11 mouse cellular contexts compared by ENCODE assay signal in genomic region chr9:57553119-57553518, GRCm38 (mm10). TPM values are rescaled to one million over a fixed set of nuclear protein-coding genes. Genes with fewer than 3 reads are reported as not detected.
DNase-seq lines count a peak whose midpoint lies in the region; ATAC-seq and TF ChIP-seq lines count a peak whose summit lies in the region.
"Had no signal": no experiment of that assay in that cellular context is flagged by ENCODE, and none has a peak within 500 bp of the region (broad histone marks: within the 10 kb centered on the region; RNA-seq: fewer than 3 reads in every experiment).

No protein-coding gene starts in this region.

- no peak for TF ChIP-seq CTCF in midbrain, postnatal 0 days (IDR thresholded peaks at IDR 0.05)

- H3K36me3 ChIP-seq in hindbrain, embryonic 15.5 days, result peaks cover 18% of the 10 kb centered on the region
- H3K36me3 ChIP-seq in hindbrain, embryonic 16.5 days (ENCODE audit: control insufficient read depth, insufficient read depth, low read length), result 0 out of 2 replicates have a peak, but pooled peaks cover 2% of the 10 kb centered on the region
- peaks cover 5% of the 10 kb centered on the region; the same call in 1 of the 2 replicates for H3K36me3 ChIP-seq in midbrain, embryonic 15.5 days (replicated peaks)
- peaks cover 14% of the 10 kb centered on the region; the same call in 1 of the 2 replicates for H3K36me3 ChIP-seq in midbrain, postnatal 0 days (ENCODE audit: insufficient read depth, low read length)
- no peaks in the 10 kb centered on the region for H3K36me3 ChIP-seq in myocyte (ENCODE audit: control insufficient read depth, insufficient read depth)

- 0 out of 2 replicates have a peak, but pooled peaks have one; percentile 5 for ATAC-seq in hindbrain, embryonic 15.5 days (ENCODE audit: low FRiP score, low read depth)
- no peak; the same call in 1 of the 2 replicates for ATAC-seq in hindbrain, embryonic 16.5 days
- peak; percentile 57; the same call in 1 of the 2 replicates for ATAC-seq in midbrain, embryonic 15.5 days (replicated peaks)
- ATAC-seq in midbrain, postnatal 0 days (ENCODE audit: low FRiP score), result no peak
- ATAC-seq: inflammation-experienced regulatory T-cells, adult 6 months; Patski had no signal

- peak overlapping the region; percentile 88 for H3ac ChIP-seq in myocyte (ENCODE audit: control insufficient read depth, insufficient read length)

- no peaks in the 10 kb centered on the region for H3K9me3 ChIP-seq in hindbrain, embryonic 15.5 days
- H3K9me3 ChIP-seq in hindbrain, embryonic 16.5 days (ENCODE audit: control insufficient read depth, low read length), result no peaks in the 10 kb centered on the region
- no peaks in the 10 kb centered on the region for H3K9me3 ChIP-seq in midbrain, embryonic 15.5 days
- H3K9me3 ChIP-seq in midbrain, postnatal 0 days (ENCODE audit: low read length), result no peaks in the 10 kb centered on the region
- H3K9me3 ChIP-seq: embryonic facial prominence, embryonic 13.5 days had no signal

- peaks cover 28% of the 10 kb centered on the region for H3K4me1 ChIP-seq in hindbrain, embryonic 15.5 days (replicated peaks)
- peaks cover 14% of the 10 kb centered on the region for H3K4me1 ChIP-seq in hindbrain, embryonic 16.5 days (ENCODE audit: control insufficient read depth, insufficient read depth, low read depth, low read length)
- H3K4me1 ChIP-seq in midbrain, embryonic 15.5 days, result peaks cover 11% of the 10 kb centered on the region
- H3K4me1 ChIP-seq in midbrain, postnatal 0 days (ENCODE audit: insufficient read depth, low read length), result peaks cover 4% of the 10 kb centered on the region; the same call in 1 of the 2 replicates

- no peak overlapping the region for H3K4me2 ChIP-seq in hindbrain, embryonic 15.5 days
- H3K4me2 ChIP-seq in hindbrain, embryonic 16.5 days (ENCODE audit: low read length), result no peak overlapping the region
- no peak overlapping the region for H3K4me2 ChIP-seq in midbrain, embryonic 15.5 days
- H3K4me2 ChIP-seq in midbrain, postnatal 0 days (ENCODE audit: low read depth, low read length, poor library complexity, severe bottlenecking), result no peak overlapping the region
- H3K4me2 ChIP-seq in myocyte (ENCODE audit: low read depth), result no peak overlapping the region

- peaks cover 5% of the 10 kb centered on the region for H3K79me2 ChIP-seq in myocyte (ENCODE audit: control insufficient read depth, insufficient read depth)

- WGBS in hindbrain, embryonic 15.5 days, result 72% methylated on average over 11 of the region's 11 CpGs
- 73% methylated on average over 11 of the region's 11 CpGs for WGBS in hindbrain, embryonic 16.5 days
- 74% methylated on average over 11 of the region's 11 CpGs for WGBS in midbrain, embryonic 15.5 days
- 74% methylated on average over 11 of the region's 11 CpGs for WGBS in midbrain, postnatal 0 days

- no peak for TF ChIP-seq POLR2A in myocyte (IDR thresholded peaks at IDR 0.05; ENCODE audit: insufficient read length, low read depth)

- DNase-seq in cerebellum, adult 9-11 months, result peak; percentile 37
- DNase-seq in cerebellum, postnatal 25 days, result no peak
- no peak for DNase-seq in midbrain, postnatal 0 days (ENCODE audit: low spot score)
- no peak for DNase-seq in frontal cortex, adult 2 months (ENCODE audit: extremely low spot score in 1 of 2, low spot score in 1 of 2)

- H3K4me3 ChIP-seq in hindbrain, embryonic 15.5 days, result no peak overlapping the region
- H3K4me3 ChIP-seq in hindbrain, embryonic 16.5 days (ENCODE audit: low read length), result no peak overlapping the region
- H3K4me3 ChIP-seq in midbrain, embryonic 15.5 days, result no peak overlapping the region
- H3K4me3 ChIP-seq in midbrain, postnatal 0 days (ENCODE audit: low read depth, low read length), result no peak overlapping the region
- H3K4me3 ChIP-seq in myocyte, result peak overlapping the region; percentile 60

- H3K9ac ChIP-seq in hindbrain, embryonic 15.5 days, result no peak overlapping the region
- H3K9ac ChIP-seq in hindbrain, embryonic 16.5 days (ENCODE audit: low read depth, low read length), result no peak overlapping the region
- no peak overlapping the region for H3K9ac ChIP-seq in midbrain, embryonic 15.5 days
- no peak overlapping the region for H3K9ac ChIP-seq in midbrain, postnatal 0 days (replicated peaks; ENCODE audit: low read length, poor library complexity, severe bottlenecking)

- H3K27ac ChIP-seq in hindbrain, embryonic 15.5 days (replicated peaks), result 0 out of 2 replicates have a peak overlapping the region, but pooled peaks have one; percentile 0
- no peak overlapping the region for H3K27ac ChIP-seq in hindbrain, embryonic 16.5 days (ENCODE audit: low read depth, low read length)
- no peak overlapping the region for H3K27ac ChIP-seq in midbrain, embryonic 15.5 days
- no peak overlapping the region for H3K27ac ChIP-seq in midbrain, postnatal 0 days (ENCODE audit: low read depth, low read length)
- H3K27ac ChIP-seq: embryonic facial prominence, embryonic 13.5 days had no signal

- no peaks in the 10 kb centered on the region for H3K27me3 ChIP-seq in hindbrain, embryonic 15.5 days
- no peaks in the 10 kb centered on the region for H3K27me3 ChIP-seq in hindbrain, embryonic 16.5 days (replicated peaks; ENCODE audit: control insufficient read depth, insufficient read depth, low read length)
- H3K27me3 ChIP-seq in midbrain, embryonic 15.5 days (replicated peaks), result no peaks in the 10 kb centered on the region
- H3K27me3 ChIP-seq in midbrain, postnatal 0 days (ENCODE audit: insufficient read depth, low read length), result no peaks in the 10 kb centered on the region
- H3K27me3 ChIP-seq in myocyte (ENCODE audit: control insufficient read depth, insufficient read depth, insufficient read length), result no peaks in the 10 kb centered on the region
- H3K27me3 ChIP-seq: embryonic facial prominence, embryonic 13.5 days; Patski had no signal

TF ChIP-seq in myocyte, 11 proteins besides CTCF, POLR2A, EP300 and RAD21 (continues in another document):
- TF ChIP-seq TCF3 (IDR thresholded peaks at IDR 0.05; ENCODE audit: insufficient read length, low read depth) (no peak), POLR2AphosphoS2 (IDR thresholded peaks at IDR 0.05; ENCODE audit: insufficient read length, low read depth) (no peak), CEBPB (IDR thresholded peaks at IDR 0.05; ENCODE audit: insufficient read depth, poor library complexity, severe bottlenecking) (no peak), MYOG (IDR thresholded peaks at IDR 0.05; ENCODE audit: control insufficient read depth in 1 of 3, insufficient read depth in 1 of 3, insufficient read length in 2 of 3, low read depth in 2 of 3) (no peak), TCF12 (IDR thresholded peaks at IDR 0.05; ENCODE audit: insufficient read depth, poor library complexity, severe bottlenecking) (no peak), SRF (IDR thresholded peaks at IDR 0.05; ENCODE audit: control insufficient read depth, insufficient read length, low read depth) (no peak), USF1 (IDR thresholded peaks at IDR 0.05; ENCODE audit: low read depth) (no peak)

RNA-seq across cellular contexts. Expression of gene Mpi, which starts 0.6 kb away (rescaled TPM):
- 74.7 and 75.9 TPM in 2 replicates for polyA plus RNA-seq in hindbrain, embryonic 15.5 days (2015; fragmentation: Nextera tagmentation; extraction: Ambion mirVana)
- polyA plus RNA-seq in hindbrain, embryonic 16.5 days (2015; fragmentation: Nextera tagmentation; extraction: Ambion mirVana), result 75.3 and 80.5 TPM in 2 replicates
- polyA plus RNA-seq in midbrain, embryonic 15.5 days (2015; fragmentation: Nextera tagmentation; extraction: Ambion mirVana), result 81.2 and 82.9 TPM in 2 replicates
- total RNA-seq in midbrain, postnatal 0 days (2014; rRNA removed), result 60.5 and 71.9 TPM in 2 replicates
- polyA plus RNA-seq in midbrain, postnatal 0 days (2015; fragmentation: Nextera tagmentation; extraction: Ambion mirVana), result 57.2 and 61.2 TPM in 2 replicates
- 89.6 TPM for polyA plus RNA-seq in myocyte (2012; fragmentation: generic; extraction: Trizol)
- 86.3 and 86.4 TPM in 2 replicates for polyA plus RNA-seq in frontal cortex, adult 2 months (2012; rRNA removed)

RNA-seq across cellular contexts. Expression of gene Scamp2, which starts 7.6 kb away (rescaled TPM):
- 48.6 and 48.9 TPM in 2 replicates for polyA plus RNA-seq in hindbrain, embryonic 15.5 days (2015; fragmentation: Nextera tagmentation; extraction: Ambion mirVana)
- 49.4 and 50.1 TPM in 2 replicates for polyA plus RNA-seq in hindbrain, embryonic 16.5 days (2015; fragmentation: Nextera tagmentation; extraction: Ambion mirVana)
- 49.6 and 50.6 TPM in 2 replicates for polyA plus RNA-seq in midbrain, embryonic 15.5 days (2015; fragmentation: Nextera tagmentation; extraction: Ambion mirVana)
- total RNA-seq in midbrain, postnatal 0 days (2014; rRNA removed), result 34.5 and 47.4 TPM in 2 replicates
- polyA plus RNA-seq in midbrain, postnatal 0 days (2015; fragmentation: Nextera tagmentation; extraction: Ambion mirVana), result 41.1 and 41.2 TPM in 2 replicates
- 38.3 TPM for polyA plus RNA-seq in myocyte (2012; fragmentation: generic; extraction: Trizol)
- 47.8 and 49.7 TPM in 2 replicates for polyA plus RNA-seq in frontal cortex, adult 2 months (2012; rRNA removed)

RNA-seq across cellular contexts. Expression of gene Fam219b, which starts 15.8 kb away (rescaled TPM):
- 25.0 TPM in 2 replicates for polyA plus RNA-seq in hindbrain, embryonic 15.5 days (2015; fragmentation: Nextera tagmentation; extraction: Ambion mirVana)
- 23.6 and 24.4 TPM in 2 replicates for polyA plus RNA-seq in hindbrain, embryonic 16.5 days (2015; fragmentation: Nextera tagmentation; extraction: Ambion mirVana)
- 27.7 and 28.2 TPM in 2 replicates for polyA plus RNA-seq in midbrain, embryonic 15.5 days (2015; fragmentation: Nextera tagmentation; extraction: Ambion mirVana)
- 20.6 and 29.7 TPM in 2 replicates for total RNA-seq in midbrain, postnatal 0 days (2014; rRNA removed)
- polyA plus RNA-seq in midbrain, postnatal 0 days (2015; fragmentation: Nextera tagmentation; extraction: Ambion mirVana), result 24.8 and 25.6 TPM in 2 replicates
- polyA plus RNA-seq in myocyte (2012; fragmentation: generic; extraction: Trizol), result 14.4 TPM
- 10.9 and 14.5 TPM in 2 replicates for polyA plus RNA-seq in frontal cortex, adult 2 months (2012; rRNA removed)

RNA-seq across cellular contexts. Expression of gene Cox5a, which starts 32.0 kb away (rescaled TPM):
- polyA plus RNA-seq in hindbrain, embryonic 15.5 days (2015; fragmentation: Nextera tagmentation; extraction: Ambion mirVana), result 894 and 915 TPM in 2 replicates
- 890 and 1,047 TPM in 2 replicates for polyA plus RNA-seq in hindbrain, embryonic 16.5 days (2015; fragmentation: Nextera tagmentation; extraction: Ambion mirVana)
- polyA plus RNA-seq in midbrain, embryonic 15.5 days (2015; fragmentation: Nextera tagmentation; extraction: Ambion mirVana), result 715 and 767 TPM in 2 replicates
- total RNA-seq in midbrain, postnatal 0 days (2014; rRNA removed), result 250 and 266 TPM in 2 replicates
- polyA plus RNA-seq in midbrain, postnatal 0 days (2015; fragmentation: Nextera tagmentation; extraction: Ambion mirVana), result 1,115 and 1,120 TPM in 2 replicates
- polyA plus RNA-seq in myocyte (2012; fragmentation: generic; extraction: Trizol), result 780 TPM
- polyA plus RNA-seq in frontal cortex, adult 2 months (2012; rRNA removed), result 416 and 459 TPM in 2 replicates

RNA-seq across cellular contexts. Expression of gene Ulk3, which starts 36.1 kb away (rescaled TPM):
- polyA plus RNA-seq in hindbrain, embryonic 15.5 days (2015; fragmentation: Nextera tagmentation; extraction: Ambion mirVana), result 30.9 and 34.6 TPM in 2 replicates
- polyA plus RNA-seq in hindbrain, embryonic 16.5 days (2015; fragmentation: Nextera tagmentation; extraction: Ambion mirVana), result 32.0 and 33.9 TPM in 2 replicates
- 35.4 and 39.0 TPM in 2 replicates for polyA plus RNA-seq in midbrain, embryonic 15.5 days (2015; fragmentation: Nextera tagmentation; extraction: Ambion mirVana)
- 18.9 and 23.3 TPM in 2 replicates for total RNA-seq in midbrain, postnatal 0 days (2014; rRNA removed)
- 17.4 and 19.9 TPM in 2 replicates for polyA plus RNA-seq in midbrain, postnatal 0 days (2015; fragmentation: Nextera tagmentation; extraction: Ambion mirVana)
- polyA plus RNA-seq in myocyte (2012; fragmentation: generic; extraction: Trizol), result 12.2 TPM
- 45.3 and 53.0 TPM in 2 replicates for polyA plus RNA-seq in frontal cortex, adult 2 months (2012; rRNA removed)

Comparison
In these comparisons a context has a peak if more than half of its experiments do, and no peak if none do; other contexts are left out.
1. ATAC-seq: peak in hindbrain, embryonic 15.5 days (single experiment) and midbrain, embryonic 15.5 days (single experiment); none in hindbrain, embryonic 16.5 days (single experiment) and midbrain, postnatal 0 days (single experiment).